Mouse (Mus musculus) embryonic fibroblast, embryonic 13.5 days (primary cell): Measurements from ENCODE around the gene Ino80d.

Experiments used
- CTCF ChIP-seq: IDR thresholded peaks from 2 replicates; pipeline ENCODE4 v1.5.1; 2011; ENCODE audit warnings: mild to moderate bottlenecking, control low read depth, low read length, moderate library complexity, borderline replicate concordance; ENCODE audit not compliant: insufficient read depth
- POLR2A ChIP-seq: IDR thresholded peaks from 2 replicates; pipeline ENCODE4 v1.6.1; 2011; ENCODE audit warnings: low read depth, mild to moderate bottlenecking, control low read depth, low read length, moderate library complexity

DNA sequence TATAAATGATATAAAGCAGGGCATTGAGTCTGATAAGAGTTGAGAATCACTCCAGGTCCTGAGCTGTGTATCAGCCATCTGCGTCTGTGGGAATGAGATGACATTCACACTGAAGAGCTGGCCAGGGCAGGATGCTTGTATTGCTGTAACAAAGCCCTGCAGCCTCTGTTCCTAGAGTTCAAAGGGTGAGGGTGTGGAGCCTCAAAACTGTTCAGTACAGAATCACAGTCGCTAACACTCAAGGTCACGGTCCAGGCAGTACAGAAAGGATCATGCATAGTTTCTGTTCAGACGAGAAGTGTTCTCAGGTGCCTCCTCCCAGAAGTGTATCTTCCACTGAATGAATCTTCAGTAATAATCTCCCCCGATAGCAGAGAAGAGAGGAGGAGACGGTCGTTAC, 203.0 kb downstream of the Ino80d start:
- TF ChIP-seq CTCF (no peak), POLR2A (no peak)
